Comparison of ENCODE assay signal across 11 mouse cellular contexts in the genomic region with DNA sequence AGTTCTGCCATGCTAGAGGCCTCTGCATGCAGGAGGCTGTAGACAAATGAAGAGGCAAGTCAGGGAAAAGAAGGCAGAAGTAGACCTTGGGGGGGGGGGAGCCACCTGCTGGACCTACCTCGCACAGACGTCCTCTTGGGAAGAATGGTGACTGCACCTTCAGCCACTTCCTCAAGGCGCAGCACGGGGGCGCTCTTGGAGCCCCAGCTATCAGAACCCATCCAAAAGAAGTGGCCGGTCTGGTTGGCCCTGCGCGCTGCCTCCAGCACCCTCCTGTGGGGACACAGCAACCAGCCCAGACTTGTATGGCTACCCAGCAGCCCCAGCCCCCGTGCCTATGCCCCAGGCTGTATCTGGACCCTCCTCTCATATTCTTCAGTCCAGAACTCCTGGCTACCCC.
DNase-seq lines count a peak whose midpoint lies in the region; ATAC-seq and TF ChIP-seq lines count a peak whose summit lies in the region.
"Had no signal": no experiment of that assay in that cellular context is flagged by ENCODE, and none has a peak within 500 bp of the region (broad histone marks: within the 10 kb centered on the region; RNA-seq: fewer than 3 reads in every experiment).

No protein-coding gene starts in this region.

- H3K4me1 ChIP-seq in lung, postnatal 0 days (ENCODE audit: insufficient read depth, low read depth, low read length) = no peaks in the 10 kb centered on the region
- H3K4me1 ChIP-seq: midbrain, embryonic 15.5 days had no signal

- H3K27ac ChIP-seq in lung, postnatal 0 days (ENCODE audit: low read length) = no peak overlapping the region
- H3K27ac ChIP-seq: limb, embryonic 12.5 days; midbrain, embryonic 15.5 days had no signal

- TF ChIP-seq EP300 in lung, postnatal 0 days (IDR thresholded peaks at IDR 0.05) = no peak

- H3K9ac ChIP-seq in lung, postnatal 0 days (replicated peaks; ENCODE audit: low read depth) = no peak overlapping the region
- H3K9ac ChIP-seq: limb, embryonic 12.5 days; midbrain, embryonic 15.5 days had no signal

- 25% methylated on average over 8 of the region's 9 CpGs for WGBS in lung, postnatal 0 days

- no peaks in the 10 kb centered on the region for H3K27me3 ChIP-seq in lung, postnatal 0 days (replicated peaks; ENCODE audit: insufficient read depth, low read length)
- H3K27me3 ChIP-seq: midbrain, embryonic 15.5 days had no signal

- H3K36me3 ChIP-seq in lung, postnatal 0 days (ENCODE audit: insufficient read depth, low read length) = no peaks in the 10 kb centered on the region
- H3K36me3 ChIP-seq: limb, embryonic 12.5 days; midbrain, embryonic 15.5 days had no signal

- DNase-seq in embryo, embryonic 10 days (ENCODE audit: low spot score) = peak; percentile 48
- DNase-seq in embryo, embryonic 11 days = no peak
- no peak for DNase-seq in lung, postnatal 0 days (ENCODE audit: low spot score)
- no peak for DNase-seq in lung, postnatal 10 days
- DNase-seq in cerebellum, postnatal 10 days = peak; percentile 55 to 58
- peak; percentile 53 for DNase-seq in thymus, postnatal 0 days (ENCODE audit: low spot score)
- DNase-seq in adrenal gland, postnatal 25 days = no peak
- no peak for DNase-seq in frontal cortex, adult 2 months (ENCODE audit: extremely low spot score in 1 of 2, low spot score in 1 of 2)
- DNase-seq: gastrocnemius, postnatal 25 days had no signal

- ATAC-seq in lung, postnatal 0 days = no peak
- ATAC-seq: midbrain, embryonic 15.5 days had no signal

- H3K4me3 ChIP-seq in lung, postnatal 0 days (ENCODE audit: low read depth, low read length) = no peak overlapping the region
- H3K4me3 ChIP-seq: limb, embryonic 12.5 days; midbrain, embryonic 15.5 days had no signal

- H3K9me3 ChIP-seq in lung, postnatal 0 days (ENCODE audit: low read length) = no peaks in the 10 kb centered on the region
- H3K9me3 ChIP-seq: limb, embryonic 12.5 days; midbrain, embryonic 15.5 days had no signal

- no peak overlapping the region for H3K4me2 ChIP-seq in lung, postnatal 0 days (replicated peaks; ENCODE audit: low read depth, low read length)
- H3K4me2 ChIP-seq: limb, embryonic 12.5 days; midbrain, embryonic 15.5 days had no signal

- peak; percentile 46 for TF ChIP-seq CTCF in lung, postnatal 0 days (IDR thresholded peaks at IDR 0.05)

Comparison
In these comparisons a context has a peak if more than half of its experiments do, and no peak if none do; other contexts are left out.
1. DNase-seq: peak in embryo, embryonic 10 days (single experiment), cerebellum, postnatal 10 days (2 of 2) and thymus, postnatal 0 days (single experiment); none in embryo, embryonic 11 days (single experiment), lung, postnatal 0 days (single experiment), lung, postnatal 10 days (single experiment), adrenal gland, postnatal 25 days (single experiment) and frontal cortex, adult 2 months (0 of 2).